Mouse (Mus musculus): ENCODE results near the gene Cul3.

DNA sequence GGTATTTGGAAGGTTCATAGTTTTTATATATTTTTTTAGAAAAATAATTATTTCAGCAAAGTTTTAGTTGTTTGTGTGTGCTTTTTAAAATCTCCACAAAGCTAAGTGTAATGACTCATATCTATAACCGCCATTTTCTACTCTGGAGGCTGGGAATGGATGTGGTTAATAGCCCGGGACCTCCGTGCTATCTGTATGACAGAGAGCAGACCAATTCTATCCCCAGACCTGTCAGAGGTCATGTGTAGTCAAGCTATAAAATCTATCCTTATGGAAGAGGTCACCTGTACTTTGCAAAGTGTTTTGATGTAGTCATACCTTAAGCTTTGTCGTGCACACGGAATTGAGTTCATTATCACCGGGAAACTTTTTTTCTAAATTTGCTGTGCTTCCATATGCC, 98.7 kb downstream of the Cul3 start:
- TF ChIP-seq GATA1 (IDR thresholded peaks at IDR 0.05; ENCODE audit: borderline replicate concordance, low read length) (no peak), FLI1 (IDR thresholded peaks at IDR 0.05; ENCODE audit: low read length) (no peak)
